Mouse (Mus musculus) kidney, adult 2 months (tissue): ENCODE data around the gene Gls.

Experiments used
- CTCF ChIP-seq: fragments of 200-500 bp; conservative IDR thresholded peaks from 2 replicates; pipeline ENCODE4 v1.5.1; 2011; ENCODE audit warnings: low read depth, mild to moderate bottlenecking, control low read depth, low read length, moderate library complexity, mixed read lengths; ENCODE audit not compliant: insufficient read depth, insufficient read length
- POLR2A ChIP-seq: fragments of 200-500 bp; IDR thresholded peaks from one replicate; pipeline ENCODE4 v1.6.1; 2011; ENCODE audit warnings: low read depth, low read length, control low read depth

DNA sequence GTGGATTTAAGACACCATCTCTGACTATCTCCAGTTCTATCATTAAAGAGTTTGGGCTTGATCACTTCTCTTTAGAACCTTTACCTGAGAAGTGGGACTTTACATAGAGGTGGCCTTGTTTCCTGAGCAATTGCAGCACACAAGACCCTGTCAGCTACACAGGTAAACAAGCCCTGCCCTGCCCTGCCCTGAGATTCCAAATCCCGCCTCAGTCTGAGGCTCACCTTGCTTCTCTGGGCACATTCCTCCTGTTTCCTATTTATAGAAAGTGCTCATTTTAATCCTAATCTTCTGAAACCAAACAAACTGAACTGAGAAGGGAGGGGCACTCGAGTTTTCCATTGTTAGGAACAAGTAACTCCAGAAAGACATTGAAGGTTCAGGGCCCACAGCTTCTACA is 19.4 kb upstream of the Gls start:
- no peak for TF ChIP-seq POLR2A
- no peak for TF ChIP-seq CTCF
